Mouse (Mus musculus) CH12.LX (cell line): ENCODE data around the gene Olfr774. TPM values are rescaled to one million over a fixed set of nuclear protein-coding genes. Genes with fewer than 3 reads are reported as not detected.
"Not testable (repeated sequence)": the region's sequence is repeated elsewhere in the genome, so short reads cannot be mapped to it uniquely, and the experiment has no call there.

Source experiments
- DNase-seq: peaks from one replicate; pipeline ENCODE4 v3.0.0-alpha.2; 2013; ENCODE audit errors: extremely low read depth
- H3K27ac ChIP-seq: 2 replicates; pipeline ENCODE4 v1.5.1; 2012; ENCODE audit warnings: low read depth, mild to moderate bottlenecking, control low read depth, moderate library complexity; ENCODE audit not compliant: insufficient read depth
- H3K27me3 ChIP-seq: replicated peaks from 2 replicates; pipeline ENCODE3; 2012; ENCODE audit warnings: inconsistent platforms
- H3K36me3 ChIP-seq, 2 experiments: replicated peaks in 1 of 2; 2 replicates each; pipeline versions ENCODE3 to v1.6.1; 2012; ENCODE audit warnings: inconsistent platforms in 1 of 2, low read length in 1 of 2, mild to moderate bottlenecking in 1 of 2, mixed read lengths in 1 of 2, moderate library complexity in 1 of 2; ENCODE audit not compliant: control insufficient read depth in 1 of 2, insufficient read depth in 1 of 2
- H3K4me1 ChIP-seq, 2 experiments: 2 replicates each; pipeline ENCODE4 v1.6.1; 2012; ENCODE audit warnings: inconsistent platforms in 1 of 2, moderate library complexity in 1 of 2; ENCODE audit not compliant: insufficient read depth in 2 of 2, control insufficient read depth in 1 of 2
- H3K4me2 ChIP-seq: 2 replicates; pipeline ENCODE4 v1.6.1; 2012; ENCODE audit warnings: low read depth, mild to moderate bottlenecking, control low read depth; ENCODE audit not compliant: poor library complexity, insufficient read depth, severe bottlenecking
- H3K4me3 ChIP-seq, 3 experiments: fragments of 150-350 bp in 1 of 3; sonication (generic) in 1 of 3; replicated peaks in 1 of 3; 2 replicates each; pipeline versions ENCODE3 to v1.5.1; 2011 to 2012; ENCODE audit warnings: low read depth in 2 of 3, low read length in 2 of 3, mild to moderate bottlenecking in 2 of 3, moderate library complexity in 2 of 3, control low read depth in 1 of 3, improper control_type of control experiment in 1 of 3, inconsistent platforms in 1 of 3, mixed read lengths in 1 of 3; ENCODE audit not compliant: poor library complexity in 1 of 3
- H3K79me2 ChIP-seq: replicated peaks from 2 replicates; pipeline ENCODE4 v1.6.1; 2012; ENCODE audit warnings: mild to moderate bottlenecking, moderate library complexity; ENCODE audit not compliant: control insufficient read depth, poor library complexity, insufficient read depth, severe bottlenecking; ENCODE audit errors: extremely low read depth
- H3K9ac ChIP-seq: 2 replicates; pipeline ENCODE4 v1.6.1; 2012; ENCODE audit warnings: low read depth, mild to moderate bottlenecking, control low read depth, moderate library complexity; ENCODE audit not compliant: insufficient read depth
- H3K9me3 ChIP-seq: replicated peaks from 2 replicates; pipeline ENCODE3; 2012; ENCODE audit warnings: low read length, inconsistent platforms, mixed read lengths
- BHLHE40 ChIP-seq: IDR thresholded peaks from 2 replicates; pipeline ENCODE4 v1.6.1; 2011; ENCODE audit warnings: mild to moderate bottlenecking, low read depth, low read length, improper control_type of control experiment
- CHD2 ChIP-seq: IDR thresholded peaks from 2 replicates; pipeline ENCODE4 v1.6.1; 2011; ENCODE audit warnings: low read length, improper control_type of control experiment
- E2F4 ChIP-seq: IDR thresholded peaks from 2 replicates; pipeline ENCODE4 v1.6.1; 2011; ENCODE audit warnings: low read depth, low read length, improper control_type of control experiment; ENCODE audit not compliant: insufficient replicate concordance
- JUN ChIP-seq: IDR thresholded peaks from 2 replicates; pipeline ENCODE4 v1.6.1; 2011; ENCODE audit warnings: low read depth, mild to moderate bottlenecking, low read length, improper control_type of control experiment, moderate library complexity; ENCODE audit not compliant: insufficient read depth
- MEF2A ChIP-seq: IDR thresholded peaks from 2 replicates; pipeline ENCODE4 v1.6.1; 2014; ENCODE audit warnings: low read depth, mild to moderate bottlenecking, inconsistent platforms, low read length, improper control_type of control experiment, borderline replicate concordance
- MYC ChIP-seq: IDR thresholded peaks from 2 replicates; pipeline ENCODE4 v1.6.1; 2011; ENCODE audit warnings: low read depth, mild to moderate bottlenecking, improper control_type of control experiment, low read length
- PAX5 ChIP-seq: IDR thresholded peaks from 2 replicates; pipeline ENCODE4 v1.6.1; 2012; ENCODE audit warnings: low read length, inconsistent platforms, mixed read lengths
- POLR2A ChIP-seq: IDR thresholded peaks from 2 replicates; pipeline ENCODE4 v1.6.1; 2011; ENCODE audit warnings: low read depth, mild to moderate bottlenecking, improper control_type of control experiment, low read length
- POLR2AphosphoS2 ChIP-seq: IDR thresholded peaks from 2 replicates; pipeline ENCODE4 v1.6.1; 2011; ENCODE audit warnings: low read depth, low read length, improper control_type of control experiment
- RCOR1 ChIP-seq: conservative IDR thresholded peaks from 2 replicates; pipeline ENCODE4 v1.6.1; 2012; ENCODE audit warnings: low read depth, mild to moderate bottlenecking, inconsistent platforms, low read length, improper control_type of control experiment
- SIN3A ChIP-seq: IDR thresholded peaks from 2 replicates; pipeline ENCODE4 v1.6.1; 2012; ENCODE audit warnings: low read length, improper control_type of control experiment, inconsistent platforms
- TBP ChIP-seq: conservative IDR thresholded peaks from 2 replicates; pipeline ENCODE4 v1.6.1; 2011; ENCODE audit warnings: low read depth, low read length, improper control_type of control experiment
- TCF12 ChIP-seq: IDR thresholded peaks from 2 replicates; pipeline ENCODE4 v1.6.1; 2014; ENCODE audit warnings: low read depth, mild to moderate bottlenecking, inconsistent platforms, low read length, improper control_type of control experiment
- USF1 ChIP-seq: IDR thresholded peaks from 2 replicates; pipeline ENCODE4 v1.6.1; 2014; ENCODE audit warnings: low read depth, mild to moderate bottlenecking, inconsistent platforms, low read length, improper control_type of control experiment
- ZMIZ1 ChIP-seq: IDR thresholded peaks from 2 replicates; pipeline ENCODE4 v1.6.1; 2012; ENCODE audit warnings: low read depth, mild to moderate bottlenecking, inconsistent platforms, low read length, improper control_type of control experiment
- ZNF384 ChIP-seq: IDR thresholded peaks from 2 replicates; pipeline ENCODE4 v1.6.1; 2012; ENCODE audit warnings: low read depth, low read length, improper control_type of control experiment, inconsistent platforms
- dilution Hi-C: fragments of 300-500 bp; cut with MboI; formaldehyde crosslinking; loops from 2 replicates; pipeline ENCODE4 v1.14.3; 2020; ENCODE audit warnings: low sequenced_read_pairs; ENCODE audit not compliant: extremely low pct_unique_long_range_greater_than_20kb, extremely low pct_ligation_motif_present
- in situ Hi-C: fragments of 300-500 bp; cut with MboI; formaldehyde crosslinking; loops from 3 replicates; pipeline ENCODE4 v1.14.3; 2019; ENCODE audit warnings: low sequenced_read_pairs, low pct_ligation_motif_present, low pct_unique_long_range_greater_than_20kb, mixed read lengths
- polyA plus RNA-seq: library from polyadenylated mRNA; unstranded; fragments of >175 nt; gene quantifications from 2 replicates; pipeline ENCODE4 v1.2.1, GENCODE M21; 2012; ENCODE audit warnings: low read depth; ENCODE audit not compliant: insufficient read length
- total RNA-seq, 2 experiments: library from RNA; depleted of rRNA; stranded (reverse); fragments of 300-350 nt in 1 of 2; fragments of >200 nt in 1 of 2; gene quantifications; 2 replicates each; pipeline ENCODE4 v1.2.3; 2012 to 2014

Gene Olfr774
- total RNA-seq (2012; rRNA removed) (not detected in 2 replicates), total RNA-seq (2014; rRNA removed) (not detected in 2 replicates), polyA plus RNA-seq (not detected in 2 replicates)

GRCm38 (mm10) chr10:129235904-129236303, at the start of gene Olfr774:
TSS of gene Olfr774 (plus strand) at chr10:129236204.
- Histone ChIP-seq H3K4me1 (no peaks in the 10 kb centered on the region), H3K36me3 (no peaks in the 10 kb centered on the region), H3K79me2 (no peaks in the 10 kb centered on the region), H3K4me3 (no peak within 1 kb of the TSS), H3K27ac (no peak within 1 kb of the TSS), H3K9ac (no peak within 1 kb of the TSS), H3K4me2 (no peak within 1 kb of the TSS), H3K9me3 (no peaks in the 10 kb centered on the region), H3K27me3 (no peaks in the 10 kb centered on the region)
- DNase-seq: no peak
- TF ChIP-seq TBP (no peak), ZNF384 (no peak), MEF2A (no peak), ZMIZ1 (no peak), POLR2A (no peak), RCOR1 (no peak), JUN (no peak), TCF12 (no peak), POLR2AphosphoS2 (no peak), MYC (no peak), SIN3A (no peak), E2F4 (no peak), USF1 (no peak), BHLHE40 (no peak), PAX5 (no peak), CHD2 (no peak)
- in situ Hi-C loops: no loop called here
- dilution Hi-C loops: no loop called here

- dilution Hi-C loops, H3K4me2 ChIP-seq, H3K27ac ChIP-seq, H3K36me3 ChIP-seq, H3K79me2 ChIP-seq, H3K4me3 ChIP-seq, H3K9me3 ChIP-seq, H3K9ac ChIP-seq, in situ Hi-C loops, H3K27me3 ChIP-seq, DNase-seq, H3K4me1 ChIP-seq: not testable (repeated sequence)
Observed at GRCm38 (mm10) chr10:129187319-129187718, 48.7 kb upstream of the Olfr774 start, which contains the start of gene Olfr773. TSS of gene Olfr773 (minus strand) at chr10:129187419.
